Mouse (Mus musculus) heart, adult 2 months (tissue): ENCODE data around the gene Cpne4.

Source experiments
- CTCF ChIP-seq: fragments of 200-600 bp; IDR thresholded peaks from 2 replicates; pipeline ENCODE4 v1.8.1; 2022; ENCODE audit warnings: antibody characterized with exemption, mild to moderate bottlenecking, moderate library complexity
- EP300 ChIP-seq: fragments of 200-500 bp; IDR thresholded peaks from 2 replicates; pipeline ENCODE4 v1.6.1; 2011; ENCODE audit warnings: low read depth, low read length, control low read depth; ENCODE audit not compliant: insufficient read depth
- POLR2A ChIP-seq: fragments of 200-500 bp; IDR thresholded peaks from 2 replicates; pipeline ENCODE4 v1.6.1; 2011; ENCODE audit warnings: mild to moderate bottlenecking, low read depth, low read length, control low read depth; ENCODE audit not compliant: insufficient read depth

DNA sequence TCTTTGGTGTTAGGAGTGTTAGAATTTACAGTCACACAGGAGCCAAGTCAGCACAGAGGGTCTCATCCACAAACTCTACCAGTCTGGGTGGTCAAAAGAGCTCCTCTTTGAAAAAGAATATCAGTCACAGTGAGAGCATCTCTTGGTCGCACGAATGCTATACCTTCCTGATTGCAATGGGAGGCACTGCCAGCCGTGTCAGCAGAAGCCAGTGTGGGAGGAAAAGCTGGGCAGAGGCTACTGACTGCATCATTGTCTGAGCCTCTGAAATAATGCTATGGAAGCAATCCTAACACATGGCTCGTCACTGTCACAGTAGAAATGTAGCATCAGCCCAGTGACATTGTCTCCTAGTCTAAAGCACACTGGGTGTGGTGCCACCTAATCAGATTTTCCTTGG lies 531.4 kb downstream of the Cpne4 start:
- TF ChIP-seq CTCF, result no peak
- no peak for TF ChIP-seq POLR2A
- no peak for TF ChIP-seq EP300
